Mouse (Mus musculus) myocyte (in vitro differentiated cells): Measurements from ENCODE around the gene Ankrd36. TPM values are rescaled to one million over a fixed set of nuclear protein-coding genes. Genes with fewer than 3 reads are reported as not detected.
A peak's percentile ranks its signal among the peaks of the same experiment; 100 is the strongest.
"Not testable (repeated sequence)": the region's sequence is repeated elsewhere in the genome, so short reads cannot be mapped to it uniquely, and the experiment has no call there.

Experiments used
- H3K27me3 ChIP-seq: one replicate; pipeline ENCODE4 v1.6.1; 2011; ENCODE audit not compliant: control insufficient read depth, insufficient read depth, insufficient read length
- H3K36me3 ChIP-seq: one replicate; pipeline ENCODE4 v1.6.1; 2011; ENCODE audit not compliant: control insufficient read depth, insufficient read depth
- H3K4me2 ChIP-seq: one replicate; pipeline ENCODE4 v1.6.1; 2011; ENCODE audit warnings: low read depth, control low read depth
- H3K4me3 ChIP-seq: one replicate; pipeline ENCODE4 v1.5.1; 2011; ENCODE audit warnings: mild to moderate bottlenecking, control low read depth, moderate library complexity
- H3K79me2 ChIP-seq: one replicate; pipeline ENCODE4 v1.6.1; 2011; ENCODE audit not compliant: control insufficient read depth, insufficient read depth
- H3ac ChIP-seq: one replicate; pipeline ENCODE4 v1.6.1; 2011; ENCODE audit not compliant: control insufficient read depth, insufficient read length
- CEBPB ChIP-seq: IDR thresholded peaks from 2 replicates; pipeline ENCODE4 v1.6.1; 2011; ENCODE audit warnings: mild to moderate bottlenecking, moderate library complexity; ENCODE audit not compliant: poor library complexity, insufficient read depth, severe bottlenecking
- E2F4 ChIP-seq: IDR thresholded peaks from one replicate; pipeline ENCODE4 v1.6.1; 2011; ENCODE audit warnings: mild to moderate bottlenecking, control low read depth, moderate library complexity; ENCODE audit not compliant: insufficient read depth
- MAX ChIP-seq: IDR thresholded peaks from one replicate; pipeline ENCODE4 v1.6.1; 2011; ENCODE audit warnings: low read depth, mild to moderate bottlenecking, control low read depth
- MYOD1 ChIP-seq, 3 experiments: IDR thresholded peaks; one replicate each; pipeline ENCODE4 v1.6.1; 2011; ENCODE audit warnings: control low read depth in 2 of 3, low read depth in 2 of 3, mild to moderate bottlenecking in 2 of 3, moderate library complexity in 1 of 3; ENCODE audit not compliant: insufficient read length in 2 of 3, control insufficient read depth in 1 of 3
- MYOG ChIP-seq, 3 experiments: IDR thresholded peaks; one replicate each; pipeline ENCODE4 v1.6.1; 2011; ENCODE audit warnings: control low read depth in 2 of 3, low read depth in 2 of 3, mild to moderate bottlenecking in 2 of 3; ENCODE audit not compliant: insufficient read length in 2 of 3, control insufficient read depth in 1 of 3, insufficient read depth in 1 of 3
- POLR2A ChIP-seq: IDR thresholded peaks from one replicate; pipeline ENCODE4 v1.6.1; 2011; ENCODE audit warnings: low read depth, mild to moderate bottlenecking, control low read depth, moderate library complexity; ENCODE audit not compliant: insufficient read length
- POLR2AphosphoS2 ChIP-seq: IDR thresholded peaks from one replicate; pipeline ENCODE4 v1.6.1; 2011; ENCODE audit warnings: low read depth, control low read depth; ENCODE audit not compliant: insufficient read length
- REST ChIP-seq: IDR thresholded peaks from one replicate; pipeline ENCODE4 v1.6.1; 2011; ENCODE audit warnings: mild to moderate bottlenecking, control low read depth, moderate library complexity; ENCODE audit not compliant: insufficient read depth, insufficient read length
- SRF ChIP-seq: IDR thresholded peaks from one replicate; pipeline ENCODE4 v1.6.1; 2011; ENCODE audit warnings: low read depth; ENCODE audit not compliant: control insufficient read depth, insufficient read length
- TCF12 ChIP-seq: IDR thresholded peaks from one replicate; pipeline ENCODE4 v1.6.1; 2011; ENCODE audit warnings: mild to moderate bottlenecking, control low read depth; ENCODE audit not compliant: poor library complexity, insufficient read depth, severe bottlenecking
- TCF3 ChIP-seq: IDR thresholded peaks from one replicate; pipeline ENCODE4 v1.6.1; 2011; ENCODE audit warnings: low read depth, control low read depth; ENCODE audit not compliant: insufficient read length
- USF1 ChIP-seq: IDR thresholded peaks from one replicate; pipeline ENCODE4 v1.6.1; 2011; ENCODE audit warnings: low read depth, mild to moderate bottlenecking, control low read depth, moderate library complexity
- polyA plus RNA-seq: library from polyadenylated mRNA; unstranded; fragments of >200 nt; fragmentation: generic; extraction: Trizol; gene quantifications from one replicate; pipeline ENCODE4 v1.2.1, GENCODE M21; 2012; ENCODE audit warnings: missing spikeins

Ankrd36 gene
- polyA plus RNA-seq, 1 experiment = not detected

- no peak for TF ChIP-seq TCF3
- TF ChIP-seq POLR2A = no peak
- TF ChIP-seq REST = no peak
- TF ChIP-seq MAX = no peak
- TF ChIP-seq MYOG (IDR thresholded peaks at IDR 0.05; ENCODE audit: control insufficient read depth in 1 of 3, insufficient read depth in 1 of 3, insufficient read length in 2 of 3, low read depth in 2 of 3) = no peak
- TF ChIP-seq POLR2AphosphoS2 = no peak
- no peak for TF ChIP-seq SRF
- TF ChIP-seq USF1 = no peak
- no peak for TF ChIP-seq E2F4
- TF ChIP-seq CEBPB = no peak
- TF ChIP-seq TCF12 = no peak
- TF ChIP-seq MYOD1 (IDR thresholded peaks at IDR 0.05; ENCODE audit: control insufficient read depth in 1 of 3, insufficient read length in 2 of 3, low read depth in 2 of 3) = no peak
- Histone ChIP-seq H3K4me3 (no peak overlapping the region), H3K79me2 (no peaks in the 10 kb centered on the region), H3ac (no peak overlapping the region), H3K36me3 (peaks cover 58% of the 10 kb centered on the region), H3K4me2 (no peak overlapping the region), H3K27me3 (no peaks in the 10 kb centered on the region)
These were observed 39.3 kb upstream of the Ankrd36 start for GRCm38 (mm10) chr11:5530172-5530571.

GRCm38 (mm10) chr11:5530717-5531116 is 38.8 kb upstream of the Ankrd36 start:
- H3K36me3 ChIP-seq = peaks cover 54% of the 10 kb centered on the region
- H3K4me2 ChIP-seq = no peak overlapping the region
- no peak overlapping the region for H3ac ChIP-seq
- peak; percentile 19 for TF ChIP-seq POLR2AphosphoS2
- TF ChIP-seq POLR2A = no peak
- H3K79me2 ChIP-seq = no peaks in the 10 kb centered on the region
- no peaks in the 10 kb centered on the region for H3K27me3 ChIP-seq
- H3K4me3 ChIP-seq = no peak overlapping the region

- H3K79me2 ChIP-seq = peaks cover 11% of the 10 kb centered on the region
- H3ac ChIP-seq = no peak overlapping the region
- H3K4me3 ChIP-seq = no peak overlapping the region
- no peaks in the 10 kb centered on the region for H3K27me3 ChIP-seq
- no peak overlapping the region for H3K4me2 ChIP-seq
- TF ChIP-seq MYOD1 (IDR thresholded peaks at IDR 0.05; ENCODE audit: control insufficient read depth in 1 of 3, insufficient read length in 2 of 3, low read depth in 2 of 3) (no peak), SRF (no peak), CEBPB (no peak), USF1 (no peak), TCF3 (no peak), POLR2A (no peak), MAX (no peak), REST (no peak), TCF12 (no peak), POLR2AphosphoS2 (no peak), E2F4 (no peak), MYOG (IDR thresholded peaks at IDR 0.05; ENCODE audit: control insufficient read depth in 1 of 3, insufficient read depth in 1 of 3, insufficient read length in 2 of 3, low read depth in 2 of 3) (no peak)
- H3K36me3 ChIP-seq = peaks cover 47% of the 10 kb centered on the region
These were observed 36.4 kb upstream of the Ankrd36 start for GRCm38 (mm10) chr11:5533108-5533507.

- Histone ChIP-seq H3K79me2 (peaks cover 41% of the 10 kb centered on the region), H3K36me3 (peaks cover 26% of the 10 kb centered on the region)
- H3K27me3 ChIP-seq, H3K4me3 ChIP-seq, H3ac ChIP-seq, H3K4me2 ChIP-seq: not testable (repeated sequence)
These were observed 32.0 kb upstream of the Ankrd36 start for GRCm38 (mm10) chr11:5537454-5537853.

GRCm38 (mm10) chr11:5540331-5540730 is 29.2 kb upstream of the Ankrd36 start:
- TF ChIP-seq REST (no peak), MAX (no peak), TCF3 (no peak), USF1 (no peak), MYOD1 (IDR thresholded peaks at IDR 0.05; ENCODE audit: control insufficient read depth in 1 of 3, insufficient read length in 2 of 3, low read depth in 2 of 3) (no peak), CEBPB (no peak), MYOG (IDR thresholded peaks at IDR 0.05; ENCODE audit: control insufficient read depth in 1 of 3, insufficient read depth in 1 of 3, insufficient read length in 2 of 3, low read depth in 2 of 3) (no peak), E2F4 (no peak), POLR2AphosphoS2 (no peak), POLR2A (no peak), TCF12 (no peak), SRF (no peak)
- peaks cover 9% of the 10 kb centered on the region for H3K36me3 ChIP-seq
- peak overlapping the region; percentile 64 for H3K4me3 ChIP-seq
- H3K79me2 ChIP-seq = peaks cover 41% of the 10 kb centered on the region
- no peaks in the 10 kb centered on the region for H3K27me3 ChIP-seq
- no peak overlapping the region for H3ac ChIP-seq
- H3K4me2 ChIP-seq = peak overlapping the region; percentile 72
